Mouse (Mus musculus) spleen, adult 12 weeks (tissue): ENCODE measurements around the gene Frmd8.

ENCODE experiments used
- DNase-seq: peaks from one replicate; pipeline ENCODE4 v3.0.0; 2022; ENCODE audit warnings: low spot score

The Frmd8 gene

DNA sequence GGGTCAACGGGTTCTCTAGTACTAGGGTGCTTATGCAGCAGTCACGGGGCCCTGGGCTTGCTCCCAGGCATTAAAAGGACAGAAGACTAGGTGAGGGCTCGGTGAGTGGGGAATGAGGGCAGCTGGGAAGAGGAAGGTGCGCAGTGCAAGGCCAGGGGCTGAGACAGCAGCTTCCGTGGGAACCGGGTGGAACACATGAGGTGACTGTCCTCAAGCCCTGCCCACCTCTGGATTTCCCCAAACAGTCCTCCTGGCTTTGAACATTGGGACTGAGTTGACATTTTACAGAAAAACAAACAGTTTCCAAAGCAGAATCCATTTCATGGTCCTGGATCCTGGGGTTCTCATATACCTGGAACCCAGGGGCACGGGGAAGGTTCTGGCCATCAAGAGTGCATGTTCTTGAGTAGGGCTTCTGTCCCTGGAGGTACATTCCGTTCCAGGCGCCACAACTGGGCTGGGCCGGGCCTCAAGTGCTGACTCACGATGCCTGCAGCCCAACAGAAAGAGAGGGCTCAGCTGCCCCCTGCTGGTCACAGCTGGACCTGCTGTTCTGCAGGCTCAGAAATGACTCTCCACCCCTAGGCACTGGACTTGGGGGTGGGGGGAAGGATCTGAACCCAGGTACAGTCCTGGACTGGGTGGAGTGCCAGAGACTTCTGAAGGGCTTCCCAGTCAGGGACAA is 25.1 kb downstream of the Frmd8 start:
- peak; percentile 88 for DNase-seq

DNA sequence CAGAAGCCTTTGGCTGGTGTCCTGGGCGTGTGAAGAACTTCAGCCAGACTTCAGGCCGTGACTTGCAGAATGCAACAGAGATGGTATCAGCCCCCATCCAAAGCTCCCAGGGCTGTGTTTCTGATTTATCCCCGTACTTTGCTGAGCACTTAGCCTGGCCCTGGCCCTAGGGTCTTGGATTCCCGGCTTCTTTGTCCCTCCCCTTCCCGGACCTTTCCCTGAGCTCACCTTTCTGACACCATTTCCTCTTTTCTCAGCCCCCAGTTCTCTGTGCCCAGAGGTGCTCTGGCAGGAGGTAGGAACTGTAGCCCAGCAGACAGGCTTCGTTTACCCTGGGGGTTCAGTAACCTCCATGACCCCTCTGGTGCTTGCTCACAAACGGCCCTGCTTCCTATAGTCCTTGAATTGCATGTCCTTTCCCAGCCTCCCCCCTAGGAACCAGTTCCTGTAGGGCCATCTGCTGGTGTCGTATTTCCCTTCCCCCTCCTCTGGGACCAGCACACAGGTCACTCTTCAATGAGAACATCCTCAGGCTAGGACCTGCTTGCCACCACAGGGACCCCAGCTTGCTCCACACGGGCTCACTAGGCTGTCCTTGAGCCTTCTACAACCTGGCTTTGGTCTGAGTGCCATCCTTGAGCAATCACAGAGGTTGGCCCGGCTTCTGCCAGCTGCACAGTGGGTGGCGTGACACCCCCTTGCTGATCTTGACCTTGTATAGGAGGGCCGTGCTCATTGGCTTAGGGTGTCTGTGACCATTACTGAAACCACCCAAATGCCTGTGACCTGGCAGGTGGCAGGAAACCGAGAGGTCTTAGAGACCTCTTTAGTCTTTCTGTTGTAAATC is 26.0 kb downstream of the Frmd8 start:
- DNase-seq, result no peak

DNA sequence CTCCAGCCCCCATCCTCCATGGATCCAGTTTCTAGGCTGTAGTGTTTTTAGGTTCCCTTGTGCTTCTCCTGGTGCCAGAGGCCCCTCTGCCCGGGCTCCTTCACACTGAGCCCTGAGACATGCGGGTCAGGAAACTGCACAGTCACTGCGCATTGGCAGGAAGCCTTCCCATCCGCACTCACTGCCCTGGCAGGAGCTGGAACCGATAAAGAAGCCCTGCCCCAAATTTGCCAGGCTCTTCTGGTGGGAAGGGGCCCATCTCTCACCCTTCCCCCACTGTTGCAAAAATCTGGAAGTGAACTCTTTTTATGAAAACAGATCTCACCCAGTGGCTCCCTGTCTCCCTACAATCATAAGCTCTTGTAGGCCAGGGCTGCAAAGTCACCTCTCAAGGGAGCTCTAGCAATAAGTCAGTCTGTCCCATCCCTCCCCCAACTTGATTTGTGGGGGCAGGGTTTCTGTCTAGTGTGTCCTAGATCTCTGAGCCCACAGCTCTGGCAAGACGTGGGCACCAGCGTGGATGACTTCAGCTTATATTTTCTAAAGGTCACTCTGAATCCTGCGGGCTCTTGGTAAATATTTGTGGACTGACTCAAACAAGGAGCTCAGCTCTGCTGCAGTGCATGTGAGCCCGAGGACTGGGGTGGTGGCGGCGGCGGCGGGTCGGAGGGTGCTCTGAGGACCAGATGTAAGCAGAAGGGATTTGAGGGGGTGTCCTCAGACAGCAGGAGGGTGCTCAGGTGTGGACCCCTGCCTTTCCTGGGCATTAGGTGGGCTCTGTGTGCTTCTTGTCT is 26.8 kb downstream of the Frmd8 start:
- peak; percentile 84 for DNase-seq

DNA sequence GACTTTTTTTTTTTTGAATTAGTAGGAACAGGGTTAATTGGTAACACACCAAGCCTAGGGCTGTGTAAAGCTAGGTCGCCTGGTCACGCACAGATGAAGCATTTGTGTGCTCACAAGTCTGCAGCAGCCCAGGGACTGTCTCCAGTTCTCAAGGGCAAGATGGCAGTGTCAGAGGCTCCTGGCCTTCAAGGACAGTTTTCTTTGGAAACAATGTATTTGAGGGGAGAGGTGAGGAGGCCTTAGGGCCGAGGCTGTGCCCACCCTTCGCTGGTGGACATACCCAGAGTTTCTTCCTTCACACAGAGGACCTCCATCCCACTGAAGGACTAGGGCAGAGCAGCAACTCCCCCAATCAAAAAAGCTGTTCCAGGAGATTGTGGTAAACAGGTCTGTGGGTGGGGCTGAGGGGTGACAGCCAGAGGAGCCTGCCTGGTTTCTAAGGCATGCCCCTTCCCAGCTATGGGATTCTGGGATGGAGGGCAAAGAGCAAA is 27.7 kb downstream of the Frmd8 start:
- peak; percentile 56 for DNase-seq

DNA sequence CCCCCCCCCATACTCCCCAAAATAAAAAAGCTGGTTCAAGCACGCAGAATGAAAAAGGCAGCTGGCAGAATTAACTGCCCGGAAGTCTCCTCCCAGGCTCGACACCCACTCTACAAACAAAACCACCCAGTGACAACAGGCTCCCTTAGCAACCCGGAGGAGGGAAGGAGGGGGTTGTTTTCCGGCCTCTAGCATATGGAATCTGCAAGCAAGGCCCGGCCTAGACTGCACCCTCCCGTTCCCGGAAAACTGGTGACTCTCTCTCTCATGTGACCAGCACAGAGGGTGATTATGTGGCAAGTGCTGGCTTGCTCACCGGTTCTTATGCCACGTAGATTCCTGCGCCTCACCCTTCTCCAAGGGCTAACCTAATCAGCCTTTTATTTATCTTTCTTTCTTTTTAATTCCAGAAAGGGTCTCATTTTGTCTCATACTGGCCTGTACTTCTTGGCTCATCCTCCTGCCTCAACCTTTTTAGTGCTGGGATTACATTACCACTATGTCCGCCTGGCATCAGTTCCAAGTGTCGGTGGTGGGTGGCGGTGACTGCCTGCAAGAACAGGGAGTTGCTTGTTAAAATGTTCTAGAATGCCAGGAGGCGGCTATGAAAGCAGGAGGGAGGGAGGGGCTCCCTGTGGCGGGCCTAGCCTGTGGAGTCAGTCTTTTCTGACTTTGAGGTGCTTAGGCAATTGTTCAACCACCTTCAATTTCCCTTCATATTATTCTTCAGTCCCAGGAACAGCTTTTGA is 28.3 kb downstream of the Frmd8 start:
- peak; percentile 74 for DNase-seq

DNA sequence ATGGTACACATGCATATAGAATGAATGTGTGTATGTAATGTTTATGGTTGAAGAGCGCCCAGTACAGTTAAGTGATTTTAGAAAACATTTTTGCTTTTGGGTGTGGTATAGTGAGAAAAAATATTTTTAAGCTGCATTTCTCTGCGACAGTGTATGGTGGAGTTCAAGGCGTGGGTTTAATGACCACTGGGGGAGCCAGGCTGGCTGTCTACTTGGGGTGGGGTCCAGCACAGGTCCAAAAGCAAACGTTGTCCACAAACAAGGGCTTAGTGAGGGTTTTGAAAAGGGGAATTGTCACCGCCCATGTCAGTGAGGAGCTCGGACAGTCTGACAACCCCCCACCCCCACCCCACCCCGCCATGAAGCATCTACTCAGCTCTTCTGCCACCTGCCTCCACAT is 28.9 kb downstream of the Frmd8 start:
- DNase-seq, result peak; percentile 41

DNA sequence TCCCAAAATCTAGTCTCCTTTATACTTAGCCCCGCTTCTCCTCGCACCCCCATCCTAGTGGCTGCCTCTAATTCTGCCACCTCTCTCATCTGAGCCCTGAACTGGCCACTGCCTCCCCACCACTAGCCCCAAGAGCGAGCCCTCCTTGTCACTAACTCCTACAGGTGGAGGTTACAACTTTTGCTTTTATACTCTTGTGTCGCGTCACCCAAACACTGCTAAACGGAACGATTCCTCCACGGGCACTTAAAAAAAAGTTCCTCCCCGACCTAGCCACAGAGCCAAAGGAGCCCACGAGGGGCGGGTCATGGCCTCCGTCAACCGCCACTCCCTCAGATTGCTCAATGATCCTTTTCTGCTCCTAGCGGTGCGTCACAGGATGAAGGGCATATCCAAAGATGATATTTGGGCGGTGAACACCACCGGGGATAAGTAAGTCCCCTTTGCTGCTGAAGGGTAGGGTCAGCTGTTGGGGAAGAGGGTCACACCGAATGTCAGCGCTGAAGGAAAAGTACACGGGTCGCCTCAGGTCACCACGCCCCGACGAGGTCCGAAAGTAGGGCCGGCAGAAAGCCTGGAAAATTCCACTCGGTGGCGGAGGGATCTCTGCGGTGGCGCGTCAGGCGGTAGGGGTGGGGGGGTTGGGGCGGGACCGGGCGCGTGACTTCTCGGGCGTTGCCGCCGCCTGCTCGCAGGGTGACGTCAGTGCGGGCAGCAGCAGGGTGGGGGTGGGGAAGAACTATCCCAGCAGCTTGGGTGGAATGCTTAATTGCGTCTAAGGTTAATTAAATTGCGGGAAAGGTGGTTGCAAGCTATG is 29.5 kb downstream of the Frmd8 start:
- peak; percentile 93 for DNase-seq

DNA sequence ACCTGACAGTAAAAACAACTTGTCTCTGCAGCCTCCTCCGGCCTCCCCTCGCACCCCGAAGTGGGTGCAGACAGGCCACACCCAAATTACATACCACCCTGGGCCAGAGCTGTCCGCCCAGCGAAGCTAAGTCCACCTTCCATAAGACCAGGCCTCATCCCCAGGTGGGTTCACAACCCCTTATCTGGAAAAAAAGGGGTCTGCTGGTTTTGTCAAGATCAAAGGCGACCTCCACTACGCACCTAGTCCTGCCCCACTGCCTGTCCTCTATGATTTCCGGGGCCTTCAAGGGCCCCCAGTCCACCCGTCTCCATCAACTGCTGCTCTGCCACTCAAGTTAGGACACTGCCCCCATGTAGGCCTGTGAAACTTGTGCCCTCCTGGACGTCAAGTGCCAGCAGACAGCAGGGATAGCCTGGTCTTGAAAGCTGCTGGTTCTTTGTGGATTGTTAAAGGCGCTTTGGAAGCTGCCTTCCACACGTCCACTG is 30.2 kb downstream of the Frmd8 start:
- no peak for DNase-seq

DNA sequence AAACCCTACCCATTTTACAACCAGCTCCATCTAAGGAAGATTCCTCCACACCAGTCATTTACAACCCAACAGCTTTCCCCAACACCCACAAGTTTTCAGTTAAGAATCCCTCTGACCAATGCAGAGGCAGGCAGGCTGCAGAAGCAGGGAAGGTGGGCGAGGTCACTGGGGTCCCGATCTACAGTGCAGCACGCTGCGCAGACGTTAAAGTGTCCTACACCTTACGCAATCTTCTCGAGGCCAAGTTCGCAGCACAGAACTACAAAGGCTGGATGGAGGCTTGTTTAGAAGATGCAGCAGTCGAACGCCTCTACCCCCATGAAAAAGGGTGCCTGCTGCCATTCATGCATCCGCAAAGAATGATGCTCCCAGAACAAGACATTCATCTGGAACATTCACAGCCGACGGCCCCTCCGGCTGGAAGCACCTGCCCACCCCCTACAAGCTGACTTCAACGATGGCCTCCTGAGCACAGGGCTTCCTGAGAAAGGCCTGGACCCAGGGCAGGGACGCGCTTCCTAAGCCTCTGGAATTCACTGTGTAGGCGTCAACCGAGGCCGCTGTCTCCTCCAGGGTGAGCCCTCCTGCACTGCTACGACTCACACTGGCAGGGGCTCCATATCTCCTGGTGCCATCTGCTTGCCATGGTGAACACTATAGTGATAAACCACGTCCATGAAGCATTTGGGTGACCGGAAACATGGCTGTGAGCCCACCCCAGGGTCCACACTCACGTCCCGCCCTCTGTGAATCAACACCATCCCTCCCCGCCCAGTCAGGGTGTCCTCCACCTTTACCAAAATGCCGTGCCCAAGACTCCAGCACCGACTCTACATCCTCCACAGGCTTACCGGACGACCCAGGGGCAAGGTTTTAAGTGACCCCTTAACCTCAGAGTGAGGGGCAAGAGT is 31.0 kb downstream of the Frmd8 start:
- peak; percentile 63 for DNase-seq

DNA sequence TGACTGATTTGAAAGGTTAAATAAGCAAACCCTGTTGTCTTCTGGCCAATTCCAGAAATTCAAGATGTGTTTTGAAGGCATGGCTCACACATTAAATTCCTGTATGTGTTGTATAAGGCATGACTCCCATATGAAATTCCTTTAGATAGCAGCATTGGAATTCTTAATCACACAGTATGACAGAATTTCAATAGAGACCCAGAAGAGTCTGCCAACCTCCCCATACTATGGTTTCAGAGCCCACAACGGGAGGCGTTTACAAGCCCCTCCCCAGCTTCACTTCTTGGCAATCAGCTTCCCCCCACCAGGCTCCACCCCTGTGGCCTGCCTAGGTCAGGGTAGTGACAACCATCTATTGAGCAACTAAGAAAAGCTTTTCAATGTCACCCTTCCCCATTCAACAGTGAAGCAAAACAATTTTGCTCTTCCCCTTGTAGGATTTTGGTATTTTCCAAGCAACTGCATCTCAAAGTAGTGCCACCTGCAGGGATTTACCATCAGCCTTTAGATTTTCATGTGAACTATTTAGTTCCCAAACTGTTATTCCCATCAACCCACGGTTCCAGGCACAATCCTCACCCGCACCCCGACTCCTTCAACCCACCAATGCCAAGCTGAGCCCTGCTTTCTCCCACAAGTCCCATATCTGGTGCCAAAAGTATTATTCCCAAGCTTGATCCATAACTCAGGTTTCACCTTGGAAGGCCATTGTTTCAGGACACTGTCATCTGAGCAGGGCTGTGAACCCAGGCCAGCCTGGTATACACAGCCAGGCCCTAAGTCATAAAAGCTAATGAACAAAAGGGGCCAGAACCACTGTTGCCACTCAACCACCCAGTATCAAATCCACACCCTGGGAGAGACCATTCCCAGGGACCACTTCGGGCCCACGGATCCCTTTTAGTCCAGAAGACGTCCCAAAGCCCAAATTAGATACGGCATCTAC is 32.0 kb downstream of the Frmd8 start:
- DNase-seq, result peak; percentile 34

DNA sequence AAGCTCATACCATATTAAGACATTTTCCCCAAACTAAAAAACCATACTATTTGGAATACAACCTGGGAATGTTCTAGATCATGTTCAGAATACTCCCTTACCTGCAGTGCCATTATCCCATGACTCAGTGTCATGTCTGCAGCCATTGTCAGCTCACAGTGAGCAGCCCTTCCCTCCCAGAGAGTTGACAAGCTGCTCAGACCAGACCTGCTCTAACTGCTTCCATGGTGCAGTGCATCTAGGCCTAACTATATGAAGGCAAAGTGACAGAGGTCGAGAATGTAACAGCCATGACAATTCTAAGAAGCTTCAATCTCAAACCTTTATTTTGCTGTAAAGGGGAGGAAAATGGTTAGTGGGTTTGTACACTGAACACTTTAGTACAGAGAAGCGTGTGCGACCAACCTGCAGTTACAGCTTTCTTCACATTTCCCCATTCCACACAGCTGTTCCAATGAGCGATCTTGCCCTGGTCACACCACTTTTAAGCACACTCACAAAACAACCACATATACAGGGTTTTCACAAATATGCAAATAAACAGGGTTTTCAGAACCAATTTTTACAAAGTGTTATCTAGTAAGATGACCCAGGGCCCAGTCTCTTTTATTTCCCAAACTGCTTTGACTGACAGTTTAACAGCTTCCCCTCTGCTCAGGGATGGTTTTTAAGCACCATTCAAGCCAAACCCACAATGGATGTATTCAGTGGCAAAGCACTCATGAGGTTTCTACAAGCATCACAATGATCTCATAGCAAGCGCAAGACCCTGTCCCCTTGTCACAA is 32.9 kb downstream of the Frmd8 start:
- no peak for DNase-seq

DNA sequence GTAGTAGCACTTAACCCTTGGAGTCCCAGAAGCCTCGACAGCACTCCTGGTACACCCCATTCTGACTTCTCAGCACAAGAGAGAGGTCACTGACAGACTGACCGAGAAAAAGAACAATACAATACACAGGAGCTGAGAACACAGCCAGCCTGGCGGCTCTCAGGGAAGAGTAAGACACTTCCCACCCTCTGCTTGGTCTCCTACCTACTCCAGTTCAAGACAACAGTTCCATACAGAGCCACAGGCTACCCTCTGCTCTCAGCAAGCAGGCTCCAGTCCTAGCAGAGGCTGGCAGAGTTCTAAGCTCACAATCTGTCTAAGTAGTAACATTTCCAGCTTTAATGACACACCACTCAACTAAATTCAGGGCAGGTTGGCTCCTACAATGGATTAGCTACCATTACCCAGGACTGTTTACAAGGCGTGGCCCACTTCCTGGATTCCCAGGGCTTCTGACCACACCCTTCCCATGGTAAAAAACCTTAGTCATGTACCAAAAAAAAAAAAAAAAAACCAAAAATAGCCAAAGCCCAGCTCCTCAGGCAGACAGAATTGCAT is 33.6 kb downstream of the Frmd8 start:
- DNase-seq, result peak; percentile 38

DNA sequence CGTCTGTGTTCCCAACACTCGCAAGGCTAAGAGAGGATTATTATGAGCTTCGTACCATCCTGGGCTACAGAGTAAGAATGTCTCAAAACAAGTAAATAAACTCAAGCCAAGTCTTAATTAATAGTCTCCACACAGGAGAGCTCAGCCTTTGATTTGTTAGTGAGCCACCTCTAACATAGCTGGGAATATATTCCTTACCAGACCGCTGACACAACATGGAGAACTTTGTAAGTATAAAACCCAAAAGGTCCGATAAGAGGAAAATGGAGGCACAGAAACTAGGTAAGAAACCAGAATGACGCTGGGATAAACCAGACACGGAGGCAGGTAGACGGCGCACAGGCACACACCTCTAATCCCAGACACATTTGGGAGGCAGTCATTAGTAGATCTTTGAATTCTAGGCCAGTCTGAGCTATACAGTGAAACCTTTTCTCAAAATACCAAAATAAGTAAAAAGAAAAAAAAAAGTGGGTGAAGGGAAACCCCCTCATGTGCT is 34.1 kb downstream of the Frmd8 start:
- no peak for DNase-seq

DNA sequence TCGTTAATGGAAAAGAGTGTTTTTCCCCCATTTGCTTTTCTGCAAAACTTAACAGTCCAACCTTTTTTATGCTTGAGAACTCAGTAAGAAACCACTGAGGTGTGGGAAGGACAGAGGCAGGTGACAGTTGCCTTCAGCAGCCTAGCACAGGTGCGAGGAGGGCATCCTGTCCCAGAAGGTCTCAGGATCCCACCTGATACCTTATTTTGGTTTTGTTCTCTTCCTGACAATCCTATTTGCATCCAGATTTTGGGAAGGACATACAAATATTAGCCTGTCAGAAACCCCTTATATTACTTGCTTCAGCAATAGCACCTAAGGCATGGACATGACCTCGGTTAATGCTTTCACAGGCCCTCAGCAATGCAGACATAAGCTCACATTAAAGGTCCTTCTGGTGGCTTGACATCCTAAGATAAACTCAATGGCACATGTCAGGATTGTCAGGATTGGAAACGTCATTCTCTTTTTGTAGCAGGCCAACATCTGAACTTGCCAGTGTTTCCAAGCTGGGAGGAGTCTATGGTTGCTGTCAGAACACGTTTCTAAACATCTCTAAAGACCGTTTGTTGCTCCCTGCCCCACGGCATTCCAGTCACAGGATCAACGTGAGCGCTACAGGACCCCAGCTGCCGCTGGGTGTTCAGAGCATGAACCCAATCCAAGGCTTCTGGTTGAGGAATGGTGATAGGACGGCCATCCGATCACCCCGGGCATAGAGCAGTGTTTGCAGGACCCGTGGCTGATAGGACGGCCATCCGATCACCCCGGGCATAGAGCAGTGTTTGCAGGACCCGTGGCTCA is 34.8 kb downstream of the Frmd8 start:
- DNase-seq, result no peak

DNA sequence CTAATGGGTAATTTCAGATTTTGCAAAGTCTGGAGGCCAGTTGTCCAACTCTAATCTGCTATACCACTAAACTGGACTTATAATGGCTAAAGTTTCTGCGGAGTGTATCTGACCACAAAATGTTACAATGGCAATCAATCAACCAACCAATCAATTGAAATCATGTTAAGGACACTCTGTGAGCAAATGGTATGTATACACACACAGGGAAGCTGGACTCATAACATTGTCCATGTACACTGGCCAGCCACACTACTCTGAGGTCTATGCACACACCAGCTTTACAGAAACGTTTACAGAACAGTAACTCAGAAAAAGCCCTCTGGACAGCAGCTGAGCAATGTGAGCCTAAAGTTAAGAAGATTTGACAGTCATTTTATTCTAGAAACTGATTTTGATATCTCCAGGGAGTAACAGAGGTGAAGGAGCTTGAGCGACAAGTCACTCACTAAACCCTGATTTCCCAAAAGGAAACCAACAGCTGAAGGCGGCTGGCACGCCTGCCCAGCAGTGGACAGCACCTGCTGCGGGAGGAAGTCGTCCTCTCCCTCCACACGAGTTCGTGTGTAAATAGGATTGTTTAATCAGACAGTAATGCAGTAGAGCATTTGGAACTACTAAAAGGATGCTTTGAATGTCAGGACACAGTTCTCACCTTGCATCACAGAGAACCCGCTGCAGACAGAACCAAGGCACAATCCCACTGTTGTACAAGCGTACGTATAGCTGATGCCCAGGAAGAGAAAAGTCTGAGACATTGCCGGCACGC is 35.6 kb downstream of the Frmd8 start:
- no peak for DNase-seq

DNA sequence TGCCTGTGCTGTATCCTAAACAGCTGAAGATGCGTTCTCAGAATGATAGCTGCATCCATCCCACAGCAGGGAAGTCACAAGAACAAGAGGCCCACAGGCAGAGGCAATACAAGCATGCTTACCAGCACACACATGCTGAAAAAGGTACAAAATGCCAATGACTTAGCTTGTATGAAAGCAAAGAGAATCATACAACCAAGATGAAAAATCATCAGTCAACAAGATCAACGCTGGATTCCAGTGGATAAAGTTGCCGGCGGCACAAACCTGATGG is 36.2 kb downstream of the Frmd8 start:
- no peak for DNase-seq
